Mouse (Mus musculus) forebrain, embryonic 12.5 days (tissue): Measurements from ENCODE around the gene Prkce. TPM values are rescaled to one million over a fixed set of nuclear protein-coding genes. Genes with fewer than 3 reads are reported as not detected.

Experiments used
- ATAC-seq: fragments of 200-750 bp; cut with Nextera tagmentation; 2 replicates; pipeline ENCODE4 v1.8.0; 2017; ENCODE audit warnings: moderate TSS enrichment; ENCODE audit not compliant: low FRiP score
- H3K27ac ChIP-seq: fragments of 300-500 bp; sonication (generic); 2 replicates; pipeline ENCODE4 v1.5.1; 2016; ENCODE audit warnings: mild to moderate bottlenecking
- H3K27me3 ChIP-seq: fragments of 300-500 bp; sonication (generic); 2 replicates; pipeline ENCODE4 v1.6.1; 2016; ENCODE audit warnings: mild to moderate bottlenecking
- H3K36me3 ChIP-seq: fragments of 300-500 bp; sonication (generic); replicated peaks from 2 replicates; pipeline ENCODE4 v1.6.1; 2016; ENCODE audit warnings: mild to moderate bottlenecking
- H3K4me1 ChIP-seq: fragments of 300-500 bp; sonication (generic); 2 replicates; pipeline ENCODE4 v1.6.1; 2016
- H3K4me2 ChIP-seq: fragments of 300-500 bp; sonication (generic); 2 replicates; pipeline ENCODE4 v1.6.1; 2016; ENCODE audit warnings: mild to moderate bottlenecking, moderate library complexity
- H3K4me3 ChIP-seq: fragments of 300-500 bp; sonication (generic); replicated peaks from 2 replicates; pipeline ENCODE4 v1.5.1; 2016; ENCODE audit warnings: mild to moderate bottlenecking
- H3K9ac ChIP-seq: fragments of 300-500 bp; sonication (generic); 2 replicates; pipeline ENCODE4 v1.6.1; 2016; ENCODE audit warnings: mild to moderate bottlenecking
- H3K9me3 ChIP-seq: fragments of 300-500 bp; sonication (generic); 2 replicates; pipeline ENCODE4 v1.6.1; 2016
- WGBS: fragments of 180-500 bp; shearing (Covaris S2); methylation state at CpG from one replicate; pipeline ENCODE4 v1.1.7; 2016; 5-methylcytosine and 5-hydroxymethylcytosine counted together
- polyA plus RNA-seq: library from polyadenylated mRNA; unstranded; fragments of >200 nt; fragmentation: Nextera tagmentation; extraction: Ambion mirVana; gene quantifications from 2 replicates; pipeline ENCODE4 v1.2.1, GENCODE M21; 2016

Prkce gene
- polyA plus RNA-seq, 1 experiment from 2014 or later, result 6.0 TPM

DNA sequence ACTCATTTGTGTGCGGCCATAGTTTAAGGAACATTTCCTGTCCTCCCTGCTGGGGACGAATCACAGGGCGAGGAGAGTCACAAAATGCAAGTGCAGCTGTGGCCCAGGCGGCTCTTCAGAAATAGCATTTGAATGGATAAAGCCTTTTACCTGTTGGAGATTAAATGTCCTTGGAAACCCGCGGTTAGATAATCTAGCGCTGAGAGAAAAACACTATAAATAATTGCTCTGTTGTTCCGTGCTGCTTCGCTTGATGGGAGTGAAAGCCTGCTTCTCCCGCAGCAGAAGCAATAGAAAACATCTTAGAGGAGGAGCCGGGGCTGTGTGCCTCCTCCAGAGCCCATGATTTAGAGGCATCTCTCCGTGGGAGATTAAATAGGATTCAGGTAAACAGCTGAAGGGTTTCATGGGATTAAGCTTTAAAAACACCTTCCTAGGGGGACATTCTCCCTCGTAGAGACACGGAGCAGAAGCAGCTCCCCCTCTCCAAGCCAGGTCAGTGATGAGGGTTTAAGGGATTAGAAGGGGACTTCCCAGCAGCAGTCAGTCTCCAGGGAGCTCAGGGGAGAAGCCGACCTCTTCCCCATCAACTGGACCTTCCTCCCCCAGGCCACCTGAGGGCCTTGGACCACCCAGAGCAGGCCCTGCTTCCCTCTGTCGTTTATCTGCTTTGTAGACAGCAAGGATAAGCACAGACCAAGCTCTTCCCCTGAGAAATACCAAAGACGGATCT is 212.0 kb downstream of the Prkce start:
- Histone ChIP-seq H3K4me3 (no peak overlapping the region), H3K27me3 (no peaks in the 10 kb centered on the region), H3K9ac (no peak overlapping the region), H3K27ac (0 out of 2 replicates have a peak overlapping the region, but pooled peaks have one; percentile 15), H3K4me2 (peak overlapping the region; percentile 19; the same call in 1 of the 2 replicates), H3K36me3 (no peaks in the 10 kb centered on the region), H3K9me3 (no peaks in the 10 kb centered on the region), H3K4me1 (peaks cover 15% of the 10 kb centered on the region)
- ATAC-seq, result no peak
- 8% methylated on average over 17 of the region's 17 CpGs for WGBS

DNA sequence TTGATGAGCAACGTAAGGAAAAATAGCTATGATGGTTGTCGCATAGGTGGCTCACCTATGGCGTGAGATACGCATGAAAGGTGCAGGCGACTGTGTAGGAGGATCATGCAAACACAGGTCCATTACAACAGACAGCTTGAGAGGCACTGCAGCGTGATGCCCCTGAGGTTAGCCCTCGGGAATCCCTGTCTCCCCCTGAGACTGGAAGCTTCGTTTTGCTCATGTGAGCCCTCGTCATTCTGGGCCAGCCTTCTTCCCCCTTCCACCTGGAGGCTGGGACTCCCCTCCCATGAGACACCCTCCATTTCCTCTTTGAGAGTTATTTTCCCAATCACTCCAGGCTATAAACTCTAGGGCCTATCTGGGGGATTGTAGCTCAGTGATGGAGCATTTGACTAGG is 213.9 kb downstream of the Prkce start:
- H3K4me3 ChIP-seq, result no peak overlapping the region
- no peak overlapping the region for H3K27ac ChIP-seq
- ATAC-seq, result no peak
- 88% methylated on average over 9 of the region's 9 CpGs for WGBS
- H3K4me2 ChIP-seq, result no peak overlapping the region
- H3K4me1 ChIP-seq, result peaks cover 15% of the 10 kb centered on the region
- H3K27me3 ChIP-seq, result no peaks in the 10 kb centered on the region
- no peaks in the 10 kb centered on the region for H3K36me3 ChIP-seq
- H3K9ac ChIP-seq, result no peak overlapping the region
- no peaks in the 10 kb centered on the region for H3K9me3 ChIP-seq

GRCm38 (mm10) chr17:86382885-86383284 is 215.3 kb downstream of the Prkce start:
- no peaks in the 10 kb centered on the region for H3K36me3 ChIP-seq
- no peak overlapping the region for H3K9ac ChIP-seq
- H3K27me3 ChIP-seq, result no peaks in the 10 kb centered on the region
- H3K4me2 ChIP-seq, result no peak overlapping the region
- H3K4me3 ChIP-seq, result no peak overlapping the region
- ATAC-seq, result no peak
- H3K9me3 ChIP-seq, result no peaks in the 10 kb centered on the region
- peaks cover 15% of the 10 kb centered on the region for H3K4me1 ChIP-seq
- H3K27ac ChIP-seq, result no peak overlapping the region
- 35% methylated on average over 2 of the region's 2 CpGs for WGBS

- H3K27me3 ChIP-seq, result no peaks in the 10 kb centered on the region
- WGBS, result 90% methylated on average over 18 of the region's 18 CpGs
- H3K4me2 ChIP-seq, result no peak overlapping the region
- H3K4me1 ChIP-seq, result peaks cover 15% of the 10 kb centered on the region
- no peak overlapping the region for H3K9ac ChIP-seq
- H3K9me3 ChIP-seq, result no peaks in the 10 kb centered on the region
- no peak overlapping the region for H3K4me3 ChIP-seq
- no peak for ATAC-seq
- H3K27ac ChIP-seq, result no peak overlapping the region
- H3K36me3 ChIP-seq, result no peaks in the 10 kb centered on the region
Observed at GRCm38 (mm10) chr17:86383699-86384572, 216.4 kb downstream of the Prkce start.

- no peaks in the 10 kb centered on the region for H3K9me3 ChIP-seq
- no peaks in the 10 kb centered on the region for H3K36me3 ChIP-seq
- H3K27ac ChIP-seq, result no peak overlapping the region
- H3K4me1 ChIP-seq, result no peaks in the 10 kb centered on the region
- H3K4me3 ChIP-seq, result no peak overlapping the region
- no peak overlapping the region for H3K9ac ChIP-seq
- no peaks in the 10 kb centered on the region for H3K27me3 ChIP-seq
- 91% methylated on average over 5 of the region's 5 CpGs for WGBS
- ATAC-seq, result no peak
- no peak overlapping the region for H3K4me2 ChIP-seq
Observed at GRCm38 (mm10) chr17:86392475-86392874, 224.9 kb downstream of the Prkce start.

DNA sequence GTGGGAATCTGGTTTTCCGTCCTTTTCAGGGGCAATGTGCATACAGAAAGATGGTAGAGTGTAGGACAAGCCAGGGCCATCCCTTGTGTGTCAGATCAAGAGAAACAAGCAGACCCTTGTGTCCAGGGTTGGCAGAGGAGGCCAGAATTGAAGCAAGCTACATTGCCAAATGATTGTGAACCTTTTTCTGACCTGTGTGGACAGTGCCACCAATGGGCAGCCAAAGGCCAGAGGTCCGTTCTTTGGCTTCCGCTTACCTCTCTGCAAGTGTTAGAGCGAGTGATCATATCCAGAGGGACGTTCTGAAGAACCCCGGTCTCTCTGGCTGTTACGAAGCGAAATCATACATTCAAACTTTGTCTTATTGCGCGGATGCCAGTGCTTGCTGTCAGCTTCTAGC is 225.6 kb downstream of the Prkce start:
- Histone ChIP-seq H3K4me2 (no peak overlapping the region), H3K9me3 (no peaks in the 10 kb centered on the region), H3K4me3 (no peak overlapping the region), H3K27me3 (no peaks in the 10 kb centered on the region), H3K27ac (no peak overlapping the region), H3K4me1 (no peaks in the 10 kb centered on the region), H3K36me3 (no peaks in the 10 kb centered on the region), H3K9ac (no peak overlapping the region)
- ATAC-seq, result no peak
- 96% methylated on average over 10 of the region's 10 CpGs for WGBS

DNA sequence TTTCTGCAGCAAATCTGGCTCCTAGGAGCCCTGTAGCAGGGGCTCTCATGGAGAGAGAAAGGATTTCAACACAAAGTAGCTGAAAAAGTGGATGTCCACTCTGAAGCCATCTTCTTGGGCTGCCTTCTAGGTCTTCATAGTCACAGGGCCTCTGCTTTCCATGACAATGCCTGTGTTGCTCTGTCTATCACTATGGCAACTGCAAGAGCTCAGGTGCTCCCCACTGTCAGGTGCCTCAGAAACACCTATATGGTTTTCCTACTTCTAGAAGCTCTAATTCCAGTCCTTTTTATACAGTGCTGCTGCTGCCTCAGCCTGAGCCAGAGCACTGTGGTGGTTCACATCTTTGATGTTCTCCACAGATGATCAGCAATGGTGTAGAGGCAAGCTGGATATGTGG is 229.5 kb downstream of the Prkce start:
- Histone ChIP-seq H3K27ac (no peak overlapping the region), H3K27me3 (no peaks in the 10 kb centered on the region), H3K9me3 (no peaks in the 10 kb centered on the region), H3K36me3 (no peaks in the 10 kb centered on the region), H3K4me3 (no peak overlapping the region), H3K4me2 (no peak overlapping the region), H3K4me1 (no peaks in the 10 kb centered on the region), H3K9ac (no peak overlapping the region)
- ATAC-seq, result no peak

DNA sequence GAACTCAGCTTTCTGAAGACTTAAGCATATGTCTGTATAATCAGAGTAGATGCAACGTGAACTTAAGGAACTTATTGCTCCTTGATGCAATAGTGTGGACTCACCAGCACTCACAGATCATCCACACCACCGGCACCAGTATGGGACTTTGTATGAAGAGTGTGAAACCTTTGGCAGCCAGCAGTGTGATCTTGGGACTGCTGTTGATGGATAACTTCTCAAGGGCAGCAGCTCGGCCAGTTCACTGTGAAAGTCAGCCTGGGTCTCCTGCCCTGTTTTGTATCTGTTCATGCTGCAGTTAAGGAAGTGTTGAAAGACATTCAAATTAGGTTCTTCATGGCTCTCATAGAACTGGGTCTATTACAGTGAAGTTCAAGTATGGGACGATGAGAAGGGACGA is 230.1 kb downstream of the Prkce start:
- ATAC-seq, result no peak
- Histone ChIP-seq H3K4me3 (no peak overlapping the region), H3K27me3 (no peaks in the 10 kb centered on the region), H3K36me3 (no peaks in the 10 kb centered on the region), H3K27ac (no peak overlapping the region), H3K9me3 (no peaks in the 10 kb centered on the region), H3K4me1 (no peaks in the 10 kb centered on the region), H3K9ac (no peak overlapping the region), H3K4me2 (no peak overlapping the region)
- WGBS, result 92% methylated on average over 5 of the region's 5 CpGs

DNA sequence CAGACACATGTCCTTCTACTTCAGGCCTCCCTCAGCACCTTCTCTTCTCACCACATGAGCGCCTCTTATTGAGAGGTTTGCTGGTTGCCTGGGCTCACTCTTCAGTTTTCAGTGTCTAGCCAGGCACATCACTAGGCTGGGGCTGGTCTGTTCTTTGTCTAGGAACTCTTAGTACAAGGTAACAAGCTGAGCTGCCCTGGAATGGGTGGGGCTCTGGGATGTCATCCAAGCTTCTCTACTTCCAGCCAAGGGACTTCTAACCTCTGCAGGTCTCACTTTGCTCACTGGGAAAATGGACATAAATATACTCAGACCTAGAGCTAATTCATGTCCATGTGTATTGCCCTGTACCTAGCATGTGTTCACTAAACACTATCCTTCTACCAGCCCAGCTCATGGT is 230.6 kb downstream of the Prkce start:
- 95% methylated on average over 1 of the region's 1 CpGs for WGBS
- no peak for ATAC-seq

DNA sequence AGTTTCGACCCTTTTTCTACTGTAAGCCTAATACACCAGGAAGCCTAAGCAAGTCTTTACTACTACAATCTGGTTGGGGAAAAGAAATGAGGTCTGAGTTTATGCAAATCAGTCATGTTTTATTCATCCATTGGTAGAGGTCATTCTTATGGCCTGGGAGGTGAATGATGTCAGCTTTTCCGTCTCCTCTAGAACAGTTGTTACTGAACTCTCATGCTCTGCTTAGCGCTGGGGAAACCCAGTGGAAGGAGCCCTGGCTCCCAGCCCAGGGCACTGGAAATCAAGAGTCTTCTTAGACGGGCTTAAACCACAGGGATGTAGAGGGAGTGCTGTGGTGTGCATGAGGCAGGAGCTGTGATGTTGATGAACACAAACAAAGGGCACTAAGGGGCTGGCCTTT is 232.4 kb downstream of the Prkce start:
- 63% methylated on average over 4 of the region's 4 CpGs for WGBS
- H3K27me3 ChIP-seq, result no peaks in the 10 kb centered on the region
- H3K36me3 ChIP-seq, result no peaks in the 10 kb centered on the region
- H3K4me1 ChIP-seq, result no peaks in the 10 kb centered on the region; the same call in 1 of the 2 replicates
- H3K4me3 ChIP-seq, result no peak overlapping the region
- no peak for ATAC-seq
- H3K9ac ChIP-seq, result no peak overlapping the region
- no peak overlapping the region for H3K27ac ChIP-seq
- no peaks in the 10 kb centered on the region for H3K9me3 ChIP-seq
- H3K4me2 ChIP-seq, result no peak overlapping the region

More for the DNA sequence above, 230.6 kb downstream of the Prkce start:
- Histone ChIP-seq H3K4me1 (no peaks in the 10 kb centered on the region), H3K36me3 (no peaks in the 10 kb centered on the region), H3K4me3 (no peak overlapping the region), H3K9me3 (no peaks in the 10 kb centered on the region), H3K4me2 (no peak overlapping the region), H3K27ac (no peak overlapping the region), H3K9ac (no peak overlapping the region), H3K27me3 (no peaks in the 10 kb centered on the region)

- Histone ChIP-seq H3K4me3 (no peak overlapping the region), H3K9ac (no peak overlapping the region), H3K4me2 (no peak overlapping the region), H3K27me3 (no peaks in the 10 kb centered on the region), H3K9me3 (no peaks in the 10 kb centered on the region), H3K4me1 (peaks cover under 1% of the 10 kb centered on the region; the same call in 1 of the 2 replicates), H3K27ac (0 out of 2 replicates have a peak overlapping the region, but pooled peaks have one; percentile 19), H3K36me3 (no peaks in the 10 kb centered on the region)
- ATAC-seq, result no peak
- 81% methylated on average over 11 of the region's 11 CpGs for WGBS
Observed at GRCm38 (mm10) chr17:86404795-86405501, 237.4 kb downstream of the Prkce start.

GRCm38 (mm10) chr17:86405644-86406043 is 238.1 kb downstream of the Prkce start:
- ATAC-seq, result no peak
- Histone ChIP-seq H3K4me1 (peaks cover 7% of the 10 kb centered on the region), H3K4me3 (no peak overlapping the region), H3K9ac (no peak overlapping the region), H3K27me3 (no peaks in the 10 kb centered on the region), H3K36me3 (no peaks in the 10 kb centered on the region), H3K4me2 (no peak overlapping the region), H3K9me3 (no peaks in the 10 kb centered on the region), H3K27ac (0 out of 2 replicates have a peak overlapping the region, but pooled peaks have one; percentile 19)
- 88% methylated on average over 8 of the region's 8 CpGs for WGBS
